Mouse (Mus musculus): ENCODE results near the gene Cpsf4l. TPM values are rescaled to one million over a fixed set of nuclear protein-coding genes. Genes with fewer than 3 reads are reported as not detected.

The Cpsf4l gene
- under 1 TPM; 0.30 to 0.38 TPM for total RNA-seq (2021)
- long read RNA-seq, experiment 1: 0 reads
- long read RNA-seq, experiment 2: 0 reads

- DNase-seq (ENCODE audit: low spot score in 2 of 2): no peak
These were observed at the start of gene Cpsf4l for GRCm38 (mm10) chr11:113709731-113710256. TSS of gene Cpsf4l (minus strand) at chr11:113710017.

- DNase-seq (ENCODE audit: low spot score in 2 of 2): no peak
These were observed 49.0 kb upstream of the Cpsf4l start for GRCm38 (mm10) chr11:113758851-113759250.

GRCm38 (mm10) chr11:113756578-113756977, 46.8 kb upstream of the Cpsf4l start:
- DNase-seq (ENCODE audit: low spot score in 2 of 2): no peak

GRCm38 (mm10) chr11:113755878-113756277, 46.1 kb upstream of the Cpsf4l start:
- DNase-seq (ENCODE audit: low spot score in 2 of 2): no peak

DNA sequence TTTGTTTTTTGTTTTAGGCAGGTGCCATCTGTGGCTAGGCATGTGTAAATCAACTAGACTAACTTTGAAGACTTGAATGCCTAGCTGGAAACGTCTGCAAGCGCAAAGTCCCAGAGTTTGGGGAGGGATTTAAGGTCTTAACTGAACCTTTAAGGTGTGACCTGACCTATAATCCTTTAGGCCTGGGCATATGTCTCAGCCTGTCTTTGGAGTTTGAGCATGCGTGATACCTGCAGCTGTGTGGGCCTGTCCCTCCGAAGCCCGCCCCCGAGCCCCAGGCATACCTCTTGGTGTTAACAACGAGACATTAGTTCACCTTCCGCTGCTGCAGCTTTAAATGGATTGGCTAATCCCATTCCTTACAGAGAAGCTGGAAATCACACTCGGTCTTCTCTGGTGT, 45.0 kb upstream of the Cpsf4l start:
- no peak for DNase-seq (ENCODE audit: low spot score in 2 of 2)

DNA sequence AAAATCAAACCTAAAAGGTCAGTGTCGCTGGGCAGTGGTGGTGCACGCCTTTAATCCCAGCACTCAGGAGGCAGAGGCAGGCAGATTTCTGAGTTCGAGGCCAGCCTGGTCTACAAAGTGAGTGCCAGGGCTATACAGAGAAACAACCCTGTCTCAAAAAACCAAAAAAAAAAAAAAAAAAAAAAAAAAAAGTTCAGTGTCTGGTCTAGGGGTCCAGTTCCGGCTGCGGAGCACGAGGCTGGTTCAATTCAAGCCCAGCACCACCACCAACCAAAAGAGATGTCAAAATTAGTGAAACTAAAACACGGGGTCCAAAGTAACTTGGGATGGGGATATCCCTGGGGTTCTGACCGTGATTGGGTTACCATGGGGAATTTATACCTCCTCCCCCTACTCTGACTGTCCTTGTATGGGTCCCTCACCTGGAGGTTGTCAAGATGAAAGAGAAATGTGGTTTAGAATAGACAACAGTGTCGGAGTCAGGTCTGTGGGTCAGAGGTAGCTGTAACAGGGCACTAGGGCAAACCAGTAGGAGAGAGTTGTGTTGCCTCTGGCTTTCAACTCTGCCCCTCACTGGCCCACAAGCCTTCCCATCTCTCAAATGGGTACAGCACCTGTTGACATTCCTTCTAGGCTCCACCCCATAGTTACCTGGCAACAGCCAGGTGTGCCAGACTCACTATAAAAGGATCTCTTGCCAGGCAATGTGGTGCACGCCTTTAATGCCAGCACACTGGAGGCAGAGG, 43.0 kb upstream of the Cpsf4l start:
- DNase-seq (ENCODE audit: low spot score in 2 of 2): no peak

GRCm38 (mm10) chr11:113752158-113752661, 42.4 kb upstream of the Cpsf4l start:
- no peak for DNase-seq (ENCODE audit: low spot score in 2 of 2)

DNA sequence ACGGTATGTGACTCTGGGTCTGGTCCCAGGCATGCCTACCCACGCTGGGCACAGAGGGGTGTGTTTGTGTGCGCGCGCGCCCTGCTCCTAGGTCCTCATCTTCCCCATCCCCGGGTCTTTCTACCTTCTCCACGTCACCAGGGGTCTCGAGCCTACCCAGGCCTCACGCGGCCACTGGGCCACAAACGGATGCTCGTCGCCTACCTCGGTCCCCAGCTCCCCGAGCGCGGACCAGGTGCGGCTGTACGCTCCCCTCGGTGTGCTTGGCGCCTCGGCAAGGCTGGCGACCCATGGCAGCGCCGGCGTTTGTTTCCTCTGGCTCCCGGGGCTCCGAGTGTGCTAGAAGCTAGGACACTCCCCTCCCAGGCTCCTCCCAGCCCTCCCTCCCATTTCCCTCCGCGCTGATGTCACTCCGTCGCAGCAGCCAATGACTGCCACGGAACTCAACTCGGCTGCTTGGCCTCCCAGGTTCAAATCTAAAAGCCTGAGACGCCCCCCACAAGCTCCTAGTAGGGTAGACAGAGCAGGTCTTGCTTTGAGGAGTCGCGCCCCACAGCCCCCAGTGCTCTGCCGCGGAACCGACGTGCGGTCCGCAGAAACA, 41.8 kb upstream of the Cpsf4l start, which contains the start of gene Cdc42ep4:
Cdc42ep4 (minus strand) TSS at position 398 of the 601 bp plus-strand sequence.
- peak; percentile 82 to 85 for DNase-seq (ENCODE audit: low spot score in 2 of 2)

GRCm38 (mm10) chr11:113750571-113751483, 41.0 kb upstream of the Cpsf4l start:
- peak; percentile 77 for DNase-seq (ENCODE audit: low spot score in 2 of 2)

GRCm38 (mm10) chr11:113749749-113750351, 40.0 kb upstream of the Cpsf4l start:
- DNase-seq (ENCODE audit: low spot score in 2 of 2): no peak

DNA sequence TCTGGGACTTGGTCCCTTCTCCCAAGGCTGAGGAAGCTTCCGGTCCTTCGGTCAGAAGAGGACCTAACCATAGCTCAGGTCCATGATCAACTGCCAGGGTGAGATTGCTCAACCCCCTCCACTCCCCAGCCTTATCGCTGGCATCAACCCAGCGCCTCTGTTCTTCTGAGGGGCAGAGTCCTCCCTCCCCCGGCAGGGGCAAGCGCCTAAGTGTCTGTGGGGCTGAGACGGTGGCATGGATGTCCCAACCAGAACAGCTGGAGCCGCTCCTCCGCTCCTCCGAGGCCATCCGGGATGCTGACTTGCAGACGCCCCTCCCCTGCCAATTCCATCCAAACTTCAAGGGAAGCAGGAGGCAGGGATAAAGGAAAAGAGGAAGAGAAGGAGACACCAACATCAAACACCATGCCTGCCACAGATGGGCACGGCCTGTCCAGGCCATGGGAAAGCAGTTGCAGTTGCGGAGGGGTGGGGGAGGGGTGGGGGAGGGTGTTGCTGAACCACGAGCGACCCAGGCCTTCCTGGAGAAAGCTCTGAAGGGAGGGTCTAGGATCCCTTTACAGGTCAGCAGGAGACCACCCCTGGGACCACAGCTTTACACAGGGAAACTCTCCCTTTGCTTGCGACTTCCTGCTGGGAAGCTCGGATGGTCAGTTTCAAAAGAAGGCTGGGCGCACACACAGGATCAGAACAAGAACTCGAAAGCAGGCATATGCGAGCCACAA, 39.1 kb upstream of the Cpsf4l start:
- DNase-seq (ENCODE audit: low spot score in 2 of 2): peak; percentile 57 to 62

DNA sequence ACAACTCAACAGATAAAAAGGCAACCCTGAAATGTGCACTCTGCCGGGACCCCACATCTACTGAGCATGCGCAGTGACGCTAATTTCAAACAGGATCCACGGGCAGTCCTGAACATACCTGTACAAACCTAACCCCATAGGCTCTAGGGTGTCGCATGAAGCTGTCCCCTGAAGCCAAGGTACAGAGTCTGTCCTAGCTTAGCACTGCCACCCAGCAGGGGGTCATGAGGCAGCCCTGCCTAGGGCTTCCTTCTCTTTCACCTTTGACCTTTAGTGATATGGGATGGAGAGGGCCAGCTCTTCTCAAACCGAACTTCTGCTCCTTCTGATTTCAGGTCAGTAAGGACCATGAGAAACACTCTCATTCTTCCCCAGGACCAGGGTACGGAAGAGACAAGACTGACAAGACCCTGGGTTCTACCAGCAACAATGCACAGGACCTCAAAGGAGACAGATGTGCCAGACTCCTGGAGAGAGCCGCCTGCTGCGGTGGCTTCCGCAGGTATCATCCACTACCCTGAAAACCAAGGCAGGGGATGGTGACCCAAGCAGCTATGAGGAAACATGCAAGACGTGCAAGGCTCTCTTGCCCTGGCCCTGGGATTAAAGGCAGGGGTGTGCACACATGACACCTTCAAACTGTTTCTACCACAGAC, 38.0 kb upstream of the Cpsf4l start:
- DNase-seq (ENCODE audit: low spot score in 2 of 2): no peak

- no peak for DNase-seq (ENCODE audit: low spot score in 2 of 2)
These were observed 37.2 kb upstream of the Cpsf4l start for GRCm38 (mm10) chr11:113747056-113747455.

- no peak for DNase-seq (ENCODE audit: low spot score in 2 of 2)
These were observed 36.1 kb upstream of the Cpsf4l start for GRCm38 (mm10) chr11:113745961-113746360.

DNA sequence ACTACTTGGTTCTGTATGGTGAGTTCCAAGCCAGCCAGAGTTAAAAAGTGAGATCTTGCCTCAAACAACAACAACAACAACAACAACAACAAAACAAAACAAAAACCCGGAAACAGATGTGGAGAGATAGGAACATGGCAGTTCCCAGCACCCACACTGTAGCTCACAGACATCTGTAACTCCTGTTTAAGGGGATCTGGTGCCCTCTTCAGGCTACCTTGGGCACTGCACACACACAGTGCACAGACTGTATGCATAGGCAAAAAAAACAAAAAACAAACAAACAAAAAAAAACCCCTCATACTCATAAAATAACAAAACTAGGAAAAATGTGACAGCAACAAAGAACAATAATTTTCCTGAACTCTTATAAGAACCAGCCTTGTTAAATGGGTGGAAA, 33.2 kb upstream of the Cpsf4l start:
- DNase-seq (ENCODE audit: low spot score in 2 of 2): no peak

- no peak for DNase-seq (ENCODE audit: low spot score in 2 of 2)
These were observed 30.3 kb upstream of the Cpsf4l start for GRCm38 (mm10) chr11:113740100-113740499.

GRCm38 (mm10) chr11:113739213-113739612, 29.4 kb upstream of the Cpsf4l start:
- DNase-seq (ENCODE audit: low spot score in 2 of 2): no peak

DNA sequence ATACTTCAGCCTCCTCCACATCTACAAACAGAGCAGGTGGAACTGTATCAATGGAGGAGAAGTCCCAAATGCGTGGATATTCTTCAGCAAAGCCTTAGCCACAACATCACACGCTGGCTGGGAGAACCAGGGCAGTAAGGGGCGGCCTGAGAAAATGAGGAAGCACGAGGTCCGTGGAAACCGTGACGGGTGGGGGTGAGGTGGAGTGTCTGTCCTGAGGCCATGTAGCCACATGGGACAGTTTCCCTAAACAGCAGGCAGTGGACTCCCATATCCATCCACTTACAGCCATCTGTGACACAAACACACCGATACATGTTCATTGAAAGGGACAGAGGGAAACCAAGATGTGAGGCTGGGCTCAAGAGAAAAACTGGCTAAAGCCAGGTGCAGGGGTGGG, 28.1 kb upstream of the Cpsf4l start:
- no peak for DNase-seq (ENCODE audit: low spot score in 2 of 2)

GRCm38 (mm10) chr11:113737553-113737854, 27.7 kb upstream of the Cpsf4l start:
- DNase-seq (ENCODE audit: low spot score in 2 of 2): no peak

Measured in adrenal gland, adult 18-20 months (tissue).